Mouse (Mus musculus) C2C12 (cell line): ENCODE results near the gene Tmeff1.

Experiments used
- CTCF ChIP-seq: IDR thresholded peaks from one replicate; pipeline ENCODE4 v1.5.1; 2011; ENCODE audit not compliant: control insufficient read depth, insufficient read depth, insufficient read length
- FOSL1 ChIP-seq: IDR thresholded peaks from one replicate; pipeline ENCODE4 v1.8.0; 2011; ENCODE audit warnings: mild to moderate bottlenecking, low read length; ENCODE audit not compliant: poor library complexity, insufficient read depth, severe bottlenecking
- MAX ChIP-seq: IDR thresholded peaks from one replicate; pipeline ENCODE4 v1.6.1; 2011; ENCODE audit warnings: mild to moderate bottlenecking, control low read depth
- MYOD1 ChIP-seq: IDR thresholded peaks from one replicate; pipeline ENCODE4 v1.6.1; 2011; ENCODE audit warnings: low read depth; ENCODE audit not compliant: control insufficient read depth, insufficient read length
- MYOG ChIP-seq: IDR thresholded peaks from one replicate; pipeline ENCODE4 v1.6.1; 2011; ENCODE audit not compliant: control insufficient read depth, insufficient read length; ENCODE audit errors: extremely low read depth
- USF1 ChIP-seq: IDR thresholded peaks from one replicate; pipeline ENCODE4 v1.6.1; 2011; ENCODE audit warnings: low read depth, mild to moderate bottlenecking, control low read depth, moderate library complexity

- TF ChIP-seq FOSL1 (no peak), CTCF (no peak), MYOD1 (no peak), MAX (no peak), USF1 (no peak), MYOG (no peak)
Measured at GRCm38 (mm10) chr4:48581993-48582392, 3.0 kb upstream of the Tmeff1 start.
